34 mouse cellular contexts compared by ENCODE assay signal in genomic region chr3:97631258-97631860, GRCm38 (mm10). TPM values are rescaled to one million over a fixed set of nuclear protein-coding genes. Genes with fewer than 3 reads are reported as not detected.
DNase-seq lines count a peak whose midpoint lies in the region; ATAC-seq and TF ChIP-seq lines count a peak whose summit lies in the region.
"Had no signal": no experiment of that assay in that cellular context is flagged by ENCODE, and none has a peak within 500 bp of the region (broad histone marks: within the 10 kb centered on the region; RNA-seq: fewer than 3 reads in every experiment).

No protein-coding gene starts in this region.

- 86% methylated on average over 8 of the region's 8 CpGs for WGBS in intestine, postnatal 0 days
- 81% methylated on average over 8 of the region's 8 CpGs for WGBS in intestine, embryonic 15.5 days
- WGBS in liver, postnatal 0 days (ENCODE audit: insufficient replicate concordance) = 54% methylated on average over 8 of the region's 8 CpGs
- WGBS in liver, embryonic 12.5 days (ENCODE audit: insufficient replicate concordance) = 66% methylated on average over 8 of the region's 8 CpGs

- peak; percentile 53 for DNase-seq in liver, postnatal 0 days
- DNase-seq in layer of hippocampus, adult 9-11 months = no peak
- DNase-seq: adrenal gland, adult 8-10 months; adrenal gland, postnatal 25 days; cerebellum, adult 11-12 months; cerebellum, adult 8-10 months; cerebellum, postnatal 14 days; gastrocnemius, postnatal 10 days; gastrocnemius, postnatal 36 days; heart, adult 2 months; heart, postnatal 14 days; heart, postnatal 4 days had no signal

- H3K4me2 ChIP-seq in intestine, postnatal 0 days (replicated peaks; ENCODE audit: low read depth) = no peak overlapping the region
- no peak overlapping the region for H3K4me2 ChIP-seq in intestine, embryonic 15.5 days (replicated peaks)
- H3K4me2 ChIP-seq in liver, postnatal 0 days (ENCODE audit: low read depth, low read length) = peak overlapping the region; percentile 76; the same call in 1 of the 2 replicates
- no peak overlapping the region for H3K4me2 ChIP-seq in liver, embryonic 12.5 days
- H3K4me2 ChIP-seq: forebrain, embryonic 13.5 days; heart, embryonic 13.5 days; hindbrain, embryonic 14.5 days had no signal

- H3K9ac ChIP-seq in intestine, postnatal 0 days (ENCODE audit: low read depth, low read length) = no peak overlapping the region
- H3K9ac ChIP-seq in intestine, embryonic 15.5 days = no peak overlapping the region
- no peak overlapping the region for H3K9ac ChIP-seq in liver, postnatal 0 days (replicated peaks)
- no peak overlapping the region for H3K9ac ChIP-seq in liver, embryonic 12.5 days
- H3K9ac ChIP-seq: forebrain, embryonic 13.5 days; heart, embryonic 13.5 days; hindbrain, embryonic 14.5 days had no signal

- H3K4me1 ChIP-seq in intestine, postnatal 0 days (replicated peaks; ENCODE audit: control insufficient read depth, insufficient read depth, low read length) = peaks cover 10% of the 10 kb centered on the region
- H3K4me1 ChIP-seq in intestine, embryonic 15.5 days (replicated peaks) = peaks cover 8% of the 10 kb centered on the region
- peaks cover 25% of the 10 kb centered on the region for H3K4me1 ChIP-seq in liver, postnatal 0 days (ENCODE audit: insufficient read depth)
- peaks cover 18% of the 10 kb centered on the region for H3K4me1 ChIP-seq in liver, embryonic 12.5 days

- no peaks in the 10 kb centered on the region for H3K27me3 ChIP-seq in intestine, postnatal 0 days (replicated peaks; ENCODE audit: control insufficient read depth, insufficient read depth, low read length)
- H3K27me3 ChIP-seq in intestine, embryonic 15.5 days (replicated peaks) = no peaks in the 10 kb centered on the region
- no peaks in the 10 kb centered on the region for H3K27me3 ChIP-seq in liver, postnatal 0 days (ENCODE audit: insufficient read depth, low read length)
- no peaks in the 10 kb centered on the region for H3K27me3 ChIP-seq in liver, embryonic 12.5 days (replicated peaks)
- H3K27me3 ChIP-seq: forebrain, embryonic 13.5 days; heart, embryonic 13.5 days had no signal

- H3K9me3 ChIP-seq in intestine, postnatal 0 days (ENCODE audit: control insufficient read depth) = no peaks in the 10 kb centered on the region
- H3K9me3 ChIP-seq in intestine, embryonic 15.5 days = no peaks in the 10 kb centered on the region
- H3K9me3 ChIP-seq in liver, postnatal 0 days (ENCODE audit: low read length) = no peaks in the 10 kb centered on the region
- H3K9me3 ChIP-seq in liver, embryonic 12.5 days (replicated peaks) = no peaks in the 10 kb centered on the region
- H3K9me3 ChIP-seq: forebrain, embryonic 10.5 days; forebrain, embryonic 13.5 days; heart, embryonic 10.5 days; heart, embryonic 13.5 days had no signal

- TF ChIP-seq EP300 in liver, postnatal 0 days (IDR thresholded peaks at IDR 0.05; ENCODE audit: low read depth) = peak; percentile 37; the same call in 1 of the 2 replicates

- no peaks in the 10 kb centered on the region for H3K36me3 ChIP-seq in intestine, postnatal 0 days (ENCODE audit: control insufficient read depth, insufficient read depth)
- H3K36me3 ChIP-seq in intestine, embryonic 15.5 days = no peaks in the 10 kb centered on the region
- 0 out of 2 replicates have a peak, but pooled peaks cover 9% of the 10 kb centered on the region for H3K36me3 ChIP-seq in liver, postnatal 0 days (replicated peaks; ENCODE audit: insufficient read depth, low read length)
- no peaks in the 10 kb centered on the region for H3K36me3 ChIP-seq in liver, embryonic 12.5 days
- H3K36me3 ChIP-seq: forebrain, embryonic 10.5 days; heart, embryonic 10.5 days; heart, embryonic 13.5 days had no signal

- no peak overlapping the region for H3K4me3 ChIP-seq in intestine, postnatal 0 days (ENCODE audit: low read depth, low read length)
- H3K4me3 ChIP-seq in intestine, embryonic 15.5 days (replicated peaks) = no peak overlapping the region
- no peak overlapping the region for H3K4me3 ChIP-seq in liver, postnatal 0 days (ENCODE audit: low read depth, low read length)
- H3K4me3 ChIP-seq in liver, embryonic 12.5 days = no peak overlapping the region
- H3K4me3 ChIP-seq: forebrain, embryonic 10.5 days; forebrain, embryonic 13.5 days; heart, adult 2 months; heart, embryonic 10.5 days; heart, embryonic 13.5 days had no signal

- ATAC-seq in intestine, postnatal 0 days = no peak
- ATAC-seq in intestine, embryonic 15.5 days = no peak
- ATAC-seq in liver, postnatal 0 days = peak; percentile 54
- no peak for ATAC-seq in liver, embryonic 12.5 days
- ATAC-seq in granulocyte monocyte progenitor cell, adult 5-6 weeks (replicated peaks; ENCODE audit: poor library complexity, severe bottlenecking) = peak; percentile 72
- peak; percentile 37; the same call in 1 of the 2 replicates for ATAC-seq in neutrophil, adult 5-6 weeks (ENCODE audit: extremely low read depth, insufficient number of reproducible peaks, low FRiP score, poor library complexity, severe bottlenecking)
- ATAC-seq: activated CD4-positive, CD25-positive, alpha-beta regulatory T cell, adult 4 months; CD4-positive, CD25-positive, alpha-beta regulatory T cell, adult 4 months; forebrain, embryonic 13.5 days; forebrain, embryonic 16.5 days; hindbrain, postnatal 0 days had no signal

- no peak for TF ChIP-seq CTCF in intestine, postnatal 0 days (IDR thresholded peaks at IDR 0.05; ENCODE audit: low read depth)
- TF ChIP-seq CTCF in liver, postnatal 0 days (IDR thresholded peaks at IDR 0.05; ENCODE audit: low read depth) = no peak

- H3K27ac ChIP-seq in intestine, postnatal 0 days (ENCODE audit: low read depth, low read length) = peak overlapping the region; percentile 46; the same call in 1 of the 2 replicates
- no peak overlapping the region for H3K27ac ChIP-seq in intestine, embryonic 15.5 days
- H3K27ac ChIP-seq in liver, postnatal 0 days (ENCODE audit: low read depth) = peak overlapping the region; percentile 91
- H3K27ac ChIP-seq in liver, embryonic 12.5 days = no peak overlapping the region
- H3K27ac ChIP-seq: forebrain, embryonic 10.5 days; forebrain, embryonic 13.5 days; heart, adult 2 months; heart, embryonic 10.5 days; heart, embryonic 13.5 days; hindbrain, embryonic 14.5 days; hindbrain, postnatal 0 days had no signal

RNA-seq across cellular contexts. Expression of gene Fmo5, which starts 2.8 kb away (rescaled TPM):
- polyA plus RNA-seq in intestine, postnatal 0 days (2015; fragmentation: Nextera tagmentation; extraction: Ambion mirVana) = 91.9 and 94.6 TPM in 2 replicates
- 30.8 and 33.0 TPM in 2 replicates for polyA plus RNA-seq in intestine, embryonic 15.5 days (2015; fragmentation: Nextera tagmentation; extraction: Ambion mirVana)
- 67.6 and 82.4 TPM in 2 replicates for polyA plus RNA-seq in liver, postnatal 0 days (2015; fragmentation: Nextera tagmentation; extraction: Ambion mirVana)
- polyA plus RNA-seq in liver, embryonic 12.5 days (2016; fragmentation: Nextera tagmentation; extraction: Ambion mirVana) = 5.6 and 5.7 TPM in 2 replicates
- 1.8 and 6.8 TPM in 2 replicates for total RNA-seq in granulocyte monocyte progenitor cell, adult 5-6 weeks (2014; fragmentation: Nextera tagmentation)
- 1.5 and 1.8 TPM in 2 replicates for total RNA-seq in granulocyte monocyte progenitor cell, adult 5-6 weeks (2017)
- 14.2 TPM in 2 replicates for total RNA-seq in neutrophil, adult 5-6 weeks (2017)

RNA-seq across cellular contexts. Expression of gene Chd1l, which starts 21.4 kb away (rescaled TPM):
- polyA plus RNA-seq in intestine, postnatal 0 days (2015; fragmentation: Nextera tagmentation; extraction: Ambion mirVana) = 9.0 and 9.9 TPM in 2 replicates
- polyA plus RNA-seq in intestine, embryonic 15.5 days (2015; fragmentation: Nextera tagmentation; extraction: Ambion mirVana) = 19.6 and 20.5 TPM in 2 replicates
- polyA plus RNA-seq in liver, postnatal 0 days (2015; fragmentation: Nextera tagmentation; extraction: Ambion mirVana) = 6.0 and 7.1 TPM in 2 replicates
- polyA plus RNA-seq in liver, embryonic 12.5 days (2016; fragmentation: Nextera tagmentation; extraction: Ambion mirVana) = 20.3 and 21.4 TPM in 2 replicates
- 13.7 and 28.1 TPM in 2 replicates for total RNA-seq in granulocyte monocyte progenitor cell, adult 5-6 weeks (2014; fragmentation: Nextera tagmentation)
- 48.8 and 55.6 TPM in 2 replicates for total RNA-seq in granulocyte monocyte progenitor cell, adult 5-6 weeks (2017)
- 39.8 and 42.0 TPM in 2 replicates for total RNA-seq in neutrophil, adult 5-6 weeks (2017)

RNA-seq across cellular contexts. Expression of gene Prkab2, which starts 26.6 kb away (rescaled TPM):
- polyA plus RNA-seq in intestine, postnatal 0 days (2015; fragmentation: Nextera tagmentation; extraction: Ambion mirVana) = 3.1 and 4.1 TPM in 2 replicates
- polyA plus RNA-seq in intestine, embryonic 15.5 days (2015; fragmentation: Nextera tagmentation; extraction: Ambion mirVana) = 6.7 and 6.8 TPM in 2 replicates
- polyA plus RNA-seq in liver, postnatal 0 days (2015; fragmentation: Nextera tagmentation; extraction: Ambion mirVana) = 1.1 TPM in 2 replicates
- polyA plus RNA-seq in liver, embryonic 12.5 days (2016; fragmentation: Nextera tagmentation; extraction: Ambion mirVana) = 2.8 and 3.1 TPM in 2 replicates
- total RNA-seq in granulocyte monocyte progenitor cell, adult 5-6 weeks (2014; fragmentation: Nextera tagmentation) = 4.1 and 10.1 TPM in 2 replicates
- total RNA-seq in granulocyte monocyte progenitor cell, adult 5-6 weeks (2017) = 3.3 and 5.0 TPM in 2 replicates
- 13.5 and 22.8 TPM in 2 replicates for total RNA-seq in neutrophil, adult 5-6 weeks (2017)

RNA-seq across cellular contexts. Expression of gene Gm17651, which starts 43.1 kb away (rescaled TPM):
- polyA plus RNA-seq in intestine, postnatal 0 days (2015; fragmentation: Nextera tagmentation; extraction: Ambion mirVana) = not detected in 2 replicates
- polyA plus RNA-seq in intestine, embryonic 15.5 days (2015; fragmentation: Nextera tagmentation; extraction: Ambion mirVana) = not detected in 2 replicates
- not detected in 2 replicates for polyA plus RNA-seq in liver, postnatal 0 days (2015; fragmentation: Nextera tagmentation; extraction: Ambion mirVana)
- not detected in 2 replicates for polyA plus RNA-seq in liver, embryonic 12.5 days (2016; fragmentation: Nextera tagmentation; extraction: Ambion mirVana)
- total RNA-seq in granulocyte monocyte progenitor cell, adult 5-6 weeks (2014; fragmentation: Nextera tagmentation) = not detected in 2 replicates
- not detected in 2 replicates for total RNA-seq in granulocyte monocyte progenitor cell, adult 5-6 weeks (2017)
- total RNA-seq in neutrophil, adult 5-6 weeks (2017) = not detected in 2 replicates
- total RNA-seq: adrenal gland, adult 8-10 months; adrenal gland, postnatal 25 days; gastrocnemius, adult 18-20 months; gastrocnemius, postnatal 10 days; gastrocnemius, postnatal 36 days; heart, adult 2 months; heart, postnatal 14 days; heart, postnatal 4 days; hindbrain, postnatal 0 days; MEL had no signal
- polyA plus RNA-seq: activated CD4-positive, CD25-positive, alpha-beta regulatory T cell, adult 4 months; brain, embryonic 14.5 days; C2C12; CD4-positive, CD25-positive, alpha-beta regulatory T cell, adult 4 months; embryonic facial prominence, embryonic 11.5 days; embryonic facial prominence, embryonic 14.5 days; forebrain, embryonic 10.5 days; forebrain, embryonic 13.5 days; forebrain, embryonic 16.5 days; heart, adult 2 months; heart, embryonic 10.5 days; heart, embryonic 13.5 days; heart, embryonic 16.5 days; hindbrain, embryonic 11.5 days; hindbrain, embryonic 14.5 days; hindbrain, postnatal 0 days had no signal

Comparison
In these comparisons a context has a peak if more than half of its experiments do, and no peak if none do; other contexts are left out.
1. ATAC-seq: peak in liver, postnatal 0 days (single experiment), granulocyte monocyte progenitor cell, adult 5-6 weeks (single experiment) and neutrophil, adult 5-6 weeks (single experiment); none in intestine, postnatal 0 days (single experiment), intestine, embryonic 15.5 days (single experiment) and liver, embryonic 12.5 days (single experiment).
2. H3K27ac ChIP-seq: peak in intestine, postnatal 0 days (single experiment) and liver, postnatal 0 days (single experiment); none in intestine, embryonic 15.5 days (single experiment) and liver, embryonic 12.5 days (single experiment).